Mouse (Mus musculus) small intestine, adult 2 months (tissue): ENCODE measurements around the gene Dock4. TPM values are rescaled to one million over a fixed set of nuclear protein-coding genes. Genes with fewer than 3 reads are reported as not detected.

ENCODE experiments used
- H3K27ac ChIP-seq: fragments of 200-500 bp; 2 replicates; pipeline ENCODE4 v1.5.1; 2012; ENCODE audit warnings: low read depth, low read length, control low read depth, inconsistent platforms; ENCODE audit not compliant: insufficient read depth
- H3K27me3 ChIP-seq: fragments of 200-500 bp; 2 replicates; pipeline ENCODE4 v1.6.1; 2012; ENCODE audit warnings: mild to moderate bottlenecking, moderate library complexity, low read length, inconsistent platforms; ENCODE audit not compliant: control insufficient read depth, insufficient read depth
- H3K36me3 ChIP-seq: fragments of 200-500 bp; 2 replicates; pipeline ENCODE4 v1.6.1; 2012; ENCODE audit warnings: mild to moderate bottlenecking, low read length, control low read depth, inconsistent platforms; ENCODE audit not compliant: control insufficient read depth, insufficient read depth
- H3K4me1 ChIP-seq: fragments of 200-500 bp; 2 replicates; pipeline ENCODE4 v1.6.1; 2012; ENCODE audit warnings: low read length, inconsistent platforms, mixed read lengths; ENCODE audit not compliant: control insufficient read depth, insufficient read depth, insufficient read length
- H3K4me3 ChIP-seq: fragments of 200-500 bp; 2 replicates; pipeline ENCODE4 v1.5.1; 2012; ENCODE audit warnings: low read depth, mild to moderate bottlenecking, control low read depth, inconsistent platforms, low read length, moderate library complexity
- CTCF ChIP-seq: fragments of 200-500 bp; IDR thresholded peaks from 2 replicates; pipeline ENCODE4 v1.5.1; 2012; ENCODE audit warnings: low read depth, mild to moderate bottlenecking, control low read depth, inconsistent platforms, low read length, moderate library complexity, mixed read lengths; ENCODE audit not compliant: insufficient replicate concordance, insufficient read length; ENCODE audit errors: extremely low read depth
- POLR2A ChIP-seq: fragments of 200-500 bp; IDR thresholded peaks from 2 replicates; pipeline ENCODE4 v1.6.1; 2012; ENCODE audit warnings: low read depth, mild to moderate bottlenecking, control low read depth, inconsistent platforms, low read length, moderate library complexity
- WGBS: fragments of 180-500 bp; shearing (Covaris S2); methylation state at CpG from one replicate; pipeline ENCODE4 v1.1.7; 2018; 5-methylcytosine and 5-hydroxymethylcytosine counted together
- polyA plus RNA-seq: library from polyadenylated mRNA; depleted of rRNA; stranded (reverse); fragments of >200 nt; gene quantifications from 2 replicates; pipeline ENCODE4 v1.2.3, GENCODE M21; 2012; rRNA removed

Gene Dock4
- polyA plus RNA-seq, 1 experiment: 0.94 TPM

- H3K27ac ChIP-seq: no peak overlapping the region
- H3K4me1 ChIP-seq: peaks cover 2% of the 10 kb centered on the region; the same call in 1 of the 2 replicates
- WGBS: 81% methylated on average over 4 of the region's 7 CpGs
- H3K4me3 ChIP-seq: no peak overlapping the region
- TF ChIP-seq POLR2A: no peak
- no peak for TF ChIP-seq CTCF
- H3K27me3 ChIP-seq: no peaks in the 10 kb centered on the region
- H3K36me3 ChIP-seq: no peaks in the 10 kb centered on the region
These were observed 448.0 kb downstream of the Dock4 start for GRCm38 (mm10) chr12:40893741-40894140.

- WGBS: 91% methylated on average over 5 of the region's 5 CpGs
- H3K4me3 ChIP-seq: no peak overlapping the region
- H3K27ac ChIP-seq: no peak overlapping the region
- no peaks in the 10 kb centered on the region for H3K27me3 ChIP-seq
- H3K4me1 ChIP-seq: no peaks in the 10 kb centered on the region
- H3K36me3 ChIP-seq: no peaks in the 10 kb centered on the region
- no peak for TF ChIP-seq CTCF
- no peak for TF ChIP-seq POLR2A
These were observed 448.9 kb downstream of the Dock4 start for GRCm38 (mm10) chr12:40894695-40895094.

Other genes with a start within 250 kb of the Dock4 start
- not detected in 2 replicates for gene Lsmem1, start 246.5 kb upstream of the Dock4 start, polyA plus RNA-seq
- gene Ifrd1, start 197.4 kb upstream of the Dock4 start, polyA plus RNA-seq: 29.1 and 131 TPM in 2 replicates
- 1.0 and 2.2 TPM in 2 replicates for gene Zfp277, start 50 bp upstream of the Dock4 start, polyA plus RNA-seq